Mouse (Mus musculus) frontal cortex, adult (tissue): ENCODE measurements around the gene Spsb1.

Experiments used
- ATAC-seq: cut with Nextera tagmentation; 2 replicates; pipeline ENCODE4 v1.9.2; 2017; ENCODE audit warnings: mild to moderate bottlenecking, moderate library complexity, mixed read lengths; ENCODE audit not compliant: low TSS enrichment

The Spsb1 gene

DNA sequence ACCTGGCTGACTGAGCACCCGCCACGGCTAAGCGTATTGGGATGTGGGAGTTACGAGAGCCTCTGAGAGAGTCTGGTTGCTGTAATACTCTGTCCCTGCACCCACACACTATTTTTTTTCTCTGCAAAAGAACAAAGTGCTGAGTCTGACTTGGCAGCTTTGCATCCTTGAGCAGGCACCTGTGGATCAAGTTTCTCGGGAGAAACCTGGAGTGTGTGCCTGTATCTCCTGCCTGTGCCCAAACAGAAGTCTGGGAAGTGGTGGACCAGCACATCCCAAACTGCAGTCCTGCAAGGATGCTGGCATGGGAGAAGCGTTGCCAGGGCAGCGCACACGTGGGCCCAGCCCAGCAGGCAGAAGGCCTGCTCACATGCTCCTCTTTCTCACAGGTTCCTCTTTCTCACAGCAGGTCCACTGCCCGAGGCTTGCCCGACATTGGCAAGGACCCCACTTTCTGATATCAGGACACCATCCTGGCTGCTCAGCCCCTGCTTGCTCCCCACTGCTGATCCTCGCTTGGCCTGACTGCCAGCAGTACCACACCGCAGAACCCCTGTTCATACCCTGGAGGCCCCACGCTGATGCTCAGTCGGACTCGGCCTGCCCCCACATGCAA lies 36.3 kb downstream of the Spsb1 start:
- peak; percentile 90 for ATAC-seq

DNA sequence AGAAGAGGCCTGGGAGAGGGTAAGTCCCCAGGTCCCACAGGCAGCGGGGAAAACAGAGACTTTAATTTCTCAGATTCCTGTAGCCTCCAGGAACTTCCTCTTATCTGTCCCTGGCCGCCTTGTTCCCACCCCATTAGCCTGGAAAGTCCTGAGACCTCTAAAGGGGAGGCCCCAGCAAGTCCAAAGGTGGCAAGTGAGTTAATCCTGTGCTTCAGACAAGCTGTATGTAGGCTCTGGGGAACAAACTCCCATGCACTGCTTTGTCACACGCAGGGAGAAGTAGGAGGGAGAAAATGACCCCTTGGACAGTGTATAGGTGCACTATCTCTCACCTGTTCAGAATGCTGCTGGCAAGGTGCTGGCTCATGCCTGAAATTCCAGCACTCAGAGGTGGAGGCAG lies 38.0 kb downstream of the Spsb1 start:
- no peak for ATAC-seq

DNA sequence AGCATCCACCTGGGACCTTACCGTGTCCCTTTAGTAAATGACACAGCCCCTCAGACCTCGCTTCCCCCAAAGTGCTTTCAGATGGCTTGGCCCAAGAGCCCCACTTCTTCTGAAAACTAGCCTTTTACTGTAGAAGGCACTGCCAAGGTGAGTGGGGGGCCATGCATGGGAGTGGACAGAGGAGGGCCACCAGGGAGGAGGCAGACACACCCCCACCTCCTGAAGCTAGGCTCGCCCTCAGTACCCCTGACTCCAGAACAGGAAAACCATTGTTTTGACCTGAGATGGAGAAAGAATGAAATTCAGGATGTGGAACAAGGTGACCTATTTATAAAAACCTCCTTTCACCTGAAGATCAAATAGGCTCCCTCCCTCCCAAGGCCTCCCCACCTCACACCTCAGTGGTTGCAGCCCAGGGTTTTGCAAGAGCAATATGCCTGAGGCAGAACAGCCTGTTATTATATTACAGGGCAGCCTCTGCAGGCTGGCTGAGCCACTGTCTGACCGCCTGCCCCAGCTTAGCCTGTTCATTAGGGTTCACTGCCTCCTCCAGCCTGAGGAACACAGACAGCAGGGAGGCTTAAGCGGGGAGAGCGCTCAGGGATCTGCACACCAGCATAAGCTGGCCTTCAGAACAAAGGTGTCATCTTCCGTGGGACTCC lies 41.0 kb downstream of the Spsb1 start:
- no peak for ATAC-seq

DNA sequence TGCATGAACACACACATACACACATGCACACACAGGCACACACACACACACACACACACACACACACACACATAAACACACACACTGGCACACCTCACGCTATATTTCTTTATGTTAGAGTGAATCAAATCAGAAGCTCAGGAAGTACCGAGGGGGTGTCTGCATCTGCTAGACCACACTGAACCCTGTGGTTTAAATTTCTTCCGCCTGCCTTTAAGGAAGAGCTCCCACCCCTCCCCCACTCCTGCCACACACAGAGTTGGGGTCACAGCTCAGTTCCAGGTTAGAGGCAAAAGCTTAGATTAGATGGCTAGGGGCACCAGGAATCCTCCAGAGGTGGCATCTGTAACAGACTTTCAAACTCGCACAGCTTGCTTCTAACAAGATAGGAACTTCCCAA lies 42.4 kb downstream of the Spsb1 start:
- ATAC-seq = no peak

DNA sequence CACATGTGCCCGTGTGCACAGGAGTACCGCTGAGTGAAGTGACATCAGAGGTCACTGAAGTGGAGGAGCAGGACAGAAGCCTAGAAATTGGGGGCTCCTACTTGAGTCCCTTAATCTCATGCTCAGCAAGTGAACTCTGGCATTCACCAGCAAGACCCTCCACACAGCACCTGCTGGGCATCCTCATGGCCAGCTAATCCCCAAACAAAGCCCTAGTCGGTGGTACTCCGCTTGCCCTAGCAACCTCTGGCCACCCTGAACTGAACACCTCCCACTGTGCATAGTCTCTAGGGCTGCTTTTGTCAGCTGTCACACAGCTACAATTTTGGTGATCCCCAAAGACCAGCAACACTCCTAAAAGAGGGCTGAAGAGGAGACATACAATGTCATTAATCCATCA lies 44.3 kb downstream of the Spsb1 start:
- ATAC-seq = no peak

DNA sequence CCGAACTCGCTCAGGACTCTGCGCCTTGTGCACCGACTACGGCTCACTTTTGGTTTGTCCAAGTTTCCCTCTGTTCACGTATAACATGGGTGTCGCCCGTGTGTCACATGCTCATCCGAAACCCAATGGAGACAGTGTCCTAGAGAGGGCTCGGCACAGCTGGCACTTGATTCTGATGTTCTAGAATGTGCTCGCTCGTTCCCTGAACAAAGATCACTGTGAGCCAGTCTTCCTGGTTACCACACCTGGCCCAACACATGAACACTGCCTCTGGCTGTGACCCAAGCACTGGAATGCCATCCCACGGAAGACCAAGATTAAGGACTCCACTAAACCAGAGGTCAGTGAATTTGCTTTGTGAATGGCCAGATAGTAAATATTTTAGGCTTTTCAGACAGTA lies 45.3 kb downstream of the Spsb1 start:
- no peak for ATAC-seq

DNA sequence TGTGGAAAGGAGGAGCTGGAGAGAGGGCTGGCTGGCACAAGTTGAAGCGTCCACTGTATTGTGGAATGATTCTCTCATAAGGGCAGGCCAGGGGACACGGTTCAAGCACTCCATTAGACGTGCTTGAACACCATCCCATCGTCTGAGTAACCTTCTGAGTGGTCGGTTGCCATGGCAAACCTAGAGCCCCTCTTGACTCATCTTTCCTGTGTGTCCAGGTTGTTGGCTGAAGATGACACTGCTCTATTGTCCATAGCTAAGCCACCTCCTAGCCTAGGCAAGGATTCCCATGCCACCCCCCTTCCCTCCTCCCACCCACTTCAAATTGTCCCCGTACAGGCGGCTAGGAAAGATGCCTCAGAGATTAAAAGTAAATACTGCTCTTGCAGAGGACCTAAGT lies 45.9 kb downstream of the Spsb1 start:
- ATAC-seq = no peak

DNA sequence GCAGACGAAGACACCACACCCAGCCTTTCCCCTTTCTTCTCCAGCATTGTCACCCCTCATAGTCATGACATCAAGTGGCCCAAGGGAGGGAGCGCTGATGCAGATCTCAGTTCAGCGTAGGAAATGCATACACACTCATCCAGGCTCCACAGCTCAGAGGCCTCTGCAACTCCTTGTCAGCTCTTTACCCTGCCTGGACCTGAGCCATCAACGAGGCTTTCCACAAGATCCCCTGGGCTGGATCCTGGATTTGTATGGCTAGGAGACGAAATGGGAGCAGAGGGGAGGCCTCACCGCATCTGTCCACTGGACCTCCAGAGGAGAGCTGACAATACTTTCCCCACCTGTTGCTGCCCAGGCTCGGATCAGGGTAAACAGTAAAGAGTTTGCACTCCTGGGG lies 47.2 kb downstream of the Spsb1 start:
- ATAC-seq = no peak

DNA sequence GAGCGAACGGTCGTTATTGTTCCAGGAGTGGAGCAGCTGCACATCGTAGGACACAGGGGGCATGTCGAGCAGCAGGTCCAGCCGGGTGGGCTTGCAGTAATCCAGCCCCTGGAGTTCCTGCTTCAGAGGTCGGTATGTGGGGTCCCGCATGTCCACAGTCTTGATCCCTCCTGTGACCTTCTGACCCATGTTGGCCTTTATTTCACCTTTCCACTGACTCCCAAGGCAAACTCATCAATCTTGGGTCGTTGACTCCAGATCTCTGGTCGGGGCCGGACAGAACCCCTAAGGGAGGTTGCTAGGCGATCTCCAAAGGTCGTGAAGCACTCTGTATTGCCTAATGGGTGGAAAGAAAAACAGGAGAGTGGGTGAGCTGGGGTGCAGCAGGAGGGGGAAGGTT lies 47.9 kb downstream of the Spsb1 start:
- ATAC-seq = no peak

DNA sequence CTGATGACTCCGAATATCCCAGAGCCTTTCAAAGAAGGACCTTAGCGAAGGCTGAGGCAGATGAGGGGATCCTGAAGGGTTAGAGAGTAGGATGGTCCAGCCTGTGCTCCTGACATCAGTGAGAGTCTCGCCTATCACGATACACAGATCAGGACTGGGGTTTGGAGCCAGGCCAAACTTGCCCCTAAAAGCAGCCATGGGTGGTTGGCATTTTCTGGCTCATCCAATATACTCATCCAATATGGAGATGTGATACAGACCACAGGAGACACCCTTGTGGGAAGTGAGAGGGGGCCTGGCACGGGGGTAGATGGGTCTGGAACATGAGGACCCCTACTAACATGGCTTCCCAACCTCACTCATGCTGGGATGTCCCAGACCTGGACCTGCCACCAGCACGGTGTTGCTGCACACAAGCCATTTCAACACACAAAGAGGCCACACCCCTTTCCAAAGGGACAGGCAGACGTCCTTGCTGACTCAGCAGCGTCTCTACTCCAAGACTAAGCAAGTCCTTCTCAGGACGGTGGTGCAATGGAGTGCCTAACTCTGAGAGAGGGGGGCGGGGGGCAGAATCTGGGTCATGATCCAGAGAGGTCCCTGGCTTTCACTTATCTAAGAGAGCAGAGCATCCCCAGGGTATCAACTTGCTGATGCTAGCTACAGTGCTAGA lies 49.4 kb downstream of the Spsb1 start:
- ATAC-seq = no peak

DNA sequence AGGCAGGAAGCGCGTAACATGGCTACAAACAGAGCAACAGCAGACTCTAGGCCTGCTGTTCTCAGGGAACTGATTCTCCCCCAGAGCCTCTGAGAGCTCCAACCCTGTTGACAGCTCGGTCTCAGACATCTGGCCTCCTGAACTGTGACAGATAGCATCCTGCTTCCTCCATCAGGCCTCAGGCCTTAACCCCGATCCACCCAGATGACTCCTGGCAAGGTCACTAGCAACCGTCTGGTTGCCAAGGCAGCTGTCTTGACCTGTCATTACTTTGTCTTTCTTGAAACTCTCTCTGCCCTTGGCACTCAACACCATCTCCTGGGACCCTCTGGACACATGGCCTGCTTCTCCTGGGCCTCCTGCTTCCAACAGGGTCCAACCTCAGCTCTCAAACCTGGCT lies 51.8 kb downstream of the Spsb1 start:
- ATAC-seq = no peak

DNA sequence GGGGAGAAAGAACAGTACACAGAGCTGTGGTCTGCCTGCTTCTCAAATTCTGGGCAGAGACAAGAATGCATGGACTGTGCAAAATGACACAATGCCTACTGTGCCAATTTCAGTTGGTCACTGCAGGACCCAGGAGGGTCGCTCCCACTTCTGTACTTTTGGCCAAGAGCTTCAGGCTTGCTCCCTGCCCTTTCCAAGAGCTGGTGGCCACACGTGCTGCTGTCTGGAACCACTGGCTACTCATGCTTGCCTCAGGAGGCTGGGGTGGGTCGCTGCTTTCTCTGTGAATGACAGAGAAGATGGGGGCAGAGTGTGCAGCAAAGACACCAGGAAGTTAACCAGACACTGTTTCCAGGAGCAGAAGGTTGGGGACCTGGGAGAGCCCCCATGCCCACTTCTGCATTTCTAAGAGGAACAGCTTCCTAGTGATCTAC lies 53.5 kb downstream of the Spsb1 start:
- ATAC-seq = peak; percentile 20; the same call in 1 of the 2 replicates

DNA sequence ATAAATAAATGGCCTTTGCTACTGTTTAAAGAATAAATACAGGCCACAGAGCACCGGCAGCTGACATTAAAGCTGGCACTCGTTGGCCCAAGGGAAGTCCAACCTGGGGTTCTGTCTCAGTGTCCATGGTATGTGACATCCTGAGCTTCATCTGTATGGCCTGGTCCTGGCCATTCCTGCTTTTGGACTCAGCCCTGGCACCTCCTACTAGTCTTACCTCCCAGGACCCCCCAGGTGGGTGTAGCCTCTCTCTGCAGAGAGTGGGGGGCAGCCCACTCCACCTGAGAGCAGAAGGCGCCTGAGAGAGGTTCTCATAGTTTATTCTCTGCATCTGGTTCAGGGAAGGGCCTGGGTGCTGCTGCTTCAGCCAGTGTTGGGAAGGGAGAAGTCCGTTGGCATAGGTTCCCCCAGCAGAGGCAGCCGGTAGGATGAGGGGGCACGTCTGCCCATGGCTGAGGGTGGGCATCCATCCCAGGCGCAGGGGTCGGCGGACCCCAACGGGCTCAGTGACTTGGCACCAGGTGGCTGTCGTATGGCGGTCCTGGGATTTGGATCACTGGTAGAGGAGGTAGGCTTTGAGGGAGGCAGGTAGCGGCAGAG lies 57.1 kb downstream of the Spsb1 start:
- no peak for ATAC-seq

DNA sequence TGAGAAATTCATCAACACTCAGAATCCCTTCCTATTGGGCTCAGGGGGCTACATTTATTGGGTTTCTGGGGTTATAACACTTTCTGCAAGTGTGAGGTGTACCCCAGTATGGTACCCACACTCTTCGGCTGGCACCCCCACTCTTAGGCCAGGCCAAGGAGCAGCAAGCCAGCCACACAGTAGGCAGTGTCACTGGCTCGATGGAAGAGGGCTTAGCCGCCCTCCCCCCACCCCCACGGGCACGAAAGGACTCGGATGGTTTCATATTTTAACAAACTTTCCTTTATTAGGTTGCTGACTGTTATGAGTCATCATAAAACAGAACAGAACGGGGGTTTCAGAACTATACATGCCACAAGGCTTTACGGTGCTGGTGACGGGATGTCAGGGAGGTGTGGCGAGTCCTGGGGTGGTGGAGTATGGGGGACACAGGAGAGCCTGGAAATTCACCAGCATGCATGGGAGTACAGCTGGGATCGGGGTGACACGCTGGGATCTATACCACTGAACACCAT lies 58.8 kb downstream of the Spsb1 start:
- no peak for ATAC-seq

DNA sequence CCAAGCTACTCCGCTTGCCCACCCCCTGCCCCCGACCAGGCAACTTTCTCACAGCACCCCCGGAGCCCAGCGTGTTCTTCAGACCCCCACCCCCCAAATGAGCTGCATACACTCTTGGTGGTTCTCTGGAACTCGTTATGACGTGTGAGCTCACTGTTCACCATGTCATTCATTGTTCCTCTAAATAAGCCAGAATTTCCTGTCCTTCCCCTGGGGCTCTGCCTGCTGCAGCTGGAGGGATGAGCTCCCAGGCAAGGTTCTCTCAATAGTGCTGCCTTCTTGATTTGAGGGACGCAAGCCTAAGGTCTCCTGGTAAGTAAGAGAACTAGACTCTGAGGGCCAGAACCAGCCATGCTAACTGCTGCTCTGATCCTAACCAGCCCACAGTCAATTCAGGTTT lies 59.6 kb downstream of the Spsb1 start:
- no peak for ATAC-seq

DNA sequence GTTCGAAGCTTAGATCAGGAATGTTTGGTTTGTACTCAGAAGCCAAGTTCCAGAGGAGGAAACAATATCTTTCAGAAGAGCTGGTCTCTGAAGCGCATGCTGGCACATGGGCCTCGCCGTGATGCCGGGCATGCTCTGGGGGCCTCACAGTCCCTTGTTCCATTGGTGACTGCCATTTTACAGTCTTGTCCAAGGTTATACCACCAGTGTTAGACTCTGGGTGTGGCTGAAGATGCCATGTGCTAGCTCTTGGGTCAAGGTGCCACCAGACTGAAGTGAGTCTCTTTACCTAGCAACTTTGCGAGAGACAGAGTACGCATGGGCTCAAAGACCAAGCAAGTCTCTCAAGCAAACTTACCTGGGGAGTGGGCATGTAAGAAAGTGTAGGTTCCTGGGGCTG lies 60.5 kb downstream of the Spsb1 start:
- no peak for ATAC-seq

DNA sequence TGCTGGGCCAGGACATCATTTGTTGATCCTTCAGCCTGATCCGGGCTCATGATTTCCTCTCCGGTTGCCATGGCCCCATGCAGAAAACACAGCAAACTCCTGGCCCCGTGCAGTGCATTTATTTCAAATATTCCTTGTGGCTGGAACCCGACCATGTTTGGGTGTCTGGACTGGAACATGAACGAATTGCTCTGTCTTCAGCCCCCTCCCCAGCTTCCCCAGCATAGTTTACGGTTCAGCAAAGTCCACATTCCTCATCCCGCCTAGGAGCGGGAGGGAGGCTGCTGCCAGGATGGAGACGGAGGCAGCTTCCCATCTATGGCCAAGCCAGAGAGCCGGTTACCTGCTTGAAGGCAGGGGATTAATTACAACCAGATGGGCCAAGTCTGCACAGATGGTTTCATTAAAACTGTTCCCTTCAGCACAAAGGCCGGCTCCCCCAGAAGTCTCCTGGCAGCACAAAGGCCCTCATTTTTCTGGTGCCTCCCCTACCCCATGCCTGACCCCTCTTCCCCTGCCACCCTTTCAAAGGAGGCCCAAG lies 61.2 kb downstream of the Spsb1 start:
- no peak for ATAC-seq

DNA sequence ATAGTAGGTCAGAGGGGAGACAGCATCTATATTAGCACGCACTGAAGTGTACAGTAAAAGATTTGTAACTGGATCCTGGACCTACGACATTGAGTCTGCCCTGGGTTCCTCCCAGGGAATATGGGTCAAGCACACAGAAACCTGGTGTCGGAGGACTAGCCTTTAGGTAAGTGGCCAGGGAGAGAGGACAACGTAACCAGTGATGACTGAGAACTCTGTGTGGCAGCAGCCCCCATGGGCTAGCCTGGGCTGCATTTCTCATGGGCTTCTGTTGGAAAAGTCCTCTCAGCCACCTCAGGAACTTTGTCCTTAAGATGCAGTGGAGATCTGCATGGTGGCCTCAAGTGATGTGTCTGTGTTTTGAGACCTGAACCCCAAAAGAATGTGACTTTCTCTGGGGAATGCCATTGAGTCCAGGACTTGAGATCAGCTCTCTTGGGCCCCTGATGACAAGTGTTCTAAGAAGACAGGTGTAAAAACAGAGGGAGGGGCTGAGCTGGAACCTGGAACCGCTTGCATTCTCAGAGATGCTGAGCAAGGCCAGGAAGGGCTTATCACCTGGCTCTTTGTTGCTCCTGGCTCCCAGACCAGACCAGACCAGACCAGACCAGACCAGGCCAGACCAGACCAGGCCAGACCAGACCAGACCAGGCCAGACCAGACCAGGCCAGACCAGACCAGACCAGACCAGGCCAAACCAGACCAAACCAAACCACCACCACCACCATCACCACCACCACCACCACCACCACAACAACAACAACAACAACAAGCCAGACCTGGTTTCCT lies 63.5 kb downstream of the Spsb1 start:
- ATAC-seq = no peak

DNA sequence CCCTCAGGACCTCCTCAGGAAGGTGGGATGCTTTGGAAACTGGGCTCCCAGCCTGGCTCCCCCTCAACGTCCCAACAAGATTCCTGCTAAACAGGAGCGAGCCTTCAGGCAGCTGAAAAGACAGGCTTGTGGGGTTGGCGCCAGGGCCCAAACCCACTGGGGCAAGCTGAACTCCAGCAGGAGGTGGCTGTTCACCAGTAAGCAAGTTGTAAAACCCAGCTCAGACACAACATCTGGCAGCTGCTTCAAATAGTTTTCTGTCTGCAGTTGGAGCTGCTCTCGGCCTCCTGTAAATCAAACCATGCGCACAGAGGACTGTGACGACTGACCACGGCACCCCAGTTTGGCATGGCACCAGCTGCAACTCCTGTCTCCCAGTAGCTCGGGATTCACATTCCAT lies 64.3 kb downstream of the Spsb1 start:
- ATAC-seq = no peak

DNA sequence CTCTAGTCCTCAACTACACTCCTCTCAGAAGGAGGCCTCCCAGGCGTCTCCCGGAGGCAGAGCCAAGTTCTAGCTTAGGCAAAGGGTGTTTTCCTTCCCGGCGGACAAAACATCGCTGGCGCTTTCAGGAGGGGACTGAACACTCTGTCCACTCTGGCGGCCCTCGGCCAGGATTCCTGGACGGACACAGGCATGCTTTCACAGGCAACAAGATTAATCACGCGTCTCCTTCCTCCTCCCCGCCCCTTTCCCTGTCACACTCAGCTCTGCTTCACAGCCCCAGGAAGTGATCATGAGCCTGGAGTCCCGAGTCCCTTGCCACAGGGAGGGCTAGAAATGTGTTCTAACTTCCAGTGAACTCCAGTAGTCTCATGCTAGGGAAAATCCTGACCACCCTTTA lies 65.0 kb downstream of the Spsb1 start:
- peak; percentile 38; the same call in 1 of the 2 replicates for ATAC-seq

DNA sequence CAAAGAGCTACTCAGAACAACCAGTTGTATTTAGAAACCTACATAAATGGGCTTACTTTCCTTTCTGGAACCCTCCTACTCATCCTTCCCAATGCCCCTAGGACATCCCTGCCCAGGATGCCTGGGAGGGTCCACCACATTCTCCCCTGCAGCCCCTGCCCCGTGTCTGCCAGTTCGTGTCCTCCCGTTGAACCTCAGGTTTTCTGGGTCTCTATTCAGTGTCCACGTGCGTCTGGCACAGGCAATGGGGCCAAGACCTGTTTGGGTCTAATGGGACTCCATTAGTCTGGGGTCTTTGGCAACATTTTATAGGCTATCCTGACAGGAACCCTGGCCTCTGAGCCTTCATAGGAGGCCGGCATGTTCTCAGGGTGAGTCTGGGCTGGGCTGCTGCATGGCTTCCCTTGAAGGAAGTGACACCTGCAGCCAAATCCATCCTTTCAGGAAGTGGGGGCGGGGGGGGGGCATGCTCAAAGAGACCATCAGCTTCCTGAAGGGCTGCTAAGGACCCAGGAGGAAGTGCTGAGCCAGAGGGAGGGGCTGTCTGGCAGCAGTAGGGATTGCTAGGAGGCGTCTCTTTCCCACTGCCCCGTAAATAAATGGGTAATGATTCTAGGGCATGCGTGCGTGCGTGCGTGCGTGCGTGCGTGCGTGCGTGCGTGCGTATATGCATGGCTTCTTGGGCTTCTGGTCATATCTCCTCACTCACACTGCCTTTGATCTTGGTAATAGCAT lies 65.9 kb downstream of the Spsb1 start:
- no peak for ATAC-seq
